Mouse (Mus musculus) telencephalon, adult 2 months (tissue): ENCODE measurements around the gene Frmd4b.
"Not testable (repeated sequence)": the region's sequence is repeated elsewhere in the genome, so short reads cannot be mapped to it uniquely, and the experiment has no call there.

Source experiments
- DNase-seq: peaks from one replicate; pipeline ENCODE4 v3.0.0-alpha.2; 2011; ENCODE audit warnings: low read depth, low spot score

The Frmd4b gene

GRCm38 (mm10) chr6:97262229-97262628 is 355.1 kb downstream of the Frmd4b start:
- no peak for DNase-seq

GRCm38 (mm10) chr6:97259926-97260325 is 357.4 kb downstream of the Frmd4b start:
- not testable (repeated sequence) for DNase-seq

- DNase-seq: no peak
These were observed 358.9 kb downstream of the Frmd4b start for GRCm38 (mm10) chr6:97258489-97258888.

- DNase-seq: peak; percentile 28
These were observed 364.6 kb downstream of the Frmd4b start, which contains the start of gene Lmod3 for GRCm38 (mm10) chr6:97252711-97253221. TSS of gene Lmod3 (minus strand) at chr6:97252759.

- no peak for DNase-seq
These were observed 365.3 kb downstream of the Frmd4b start for GRCm38 (mm10) chr6:97252086-97252485.

- DNase-seq: peak; percentile 43
These were observed 366.4 kb downstream of the Frmd4b start for GRCm38 (mm10) chr6:97250966-97251365.

- no peak for DNase-seq
These were observed 372.1 kb downstream of the Frmd4b start for GRCm38 (mm10) chr6:97245200-97245599.

- DNase-seq: no peak
These were observed 374.8 kb downstream of the Frmd4b start for GRCm38 (mm10) chr6:97242522-97242921.

GRCm38 (mm10) chr6:97240092-97240491 is 377.2 kb downstream of the Frmd4b start:
- no peak for DNase-seq

GRCm38 (mm10) chr6:97239360-97239759 is 378.0 kb downstream of the Frmd4b start:
- no peak for DNase-seq
